Mouse (Mus musculus): Measurements from ENCODE around the gene Gstz1. TPM values are rescaled to one million over a fixed set of nuclear protein-coding genes. Genes with fewer than 3 reads are reported as not detected.

The Gstz1 gene
- 1 to 10 TPM; 8.3 to 9.4 TPM for polyA plus RNA-seq (2017; shearing (Covaris generic))

DNA sequence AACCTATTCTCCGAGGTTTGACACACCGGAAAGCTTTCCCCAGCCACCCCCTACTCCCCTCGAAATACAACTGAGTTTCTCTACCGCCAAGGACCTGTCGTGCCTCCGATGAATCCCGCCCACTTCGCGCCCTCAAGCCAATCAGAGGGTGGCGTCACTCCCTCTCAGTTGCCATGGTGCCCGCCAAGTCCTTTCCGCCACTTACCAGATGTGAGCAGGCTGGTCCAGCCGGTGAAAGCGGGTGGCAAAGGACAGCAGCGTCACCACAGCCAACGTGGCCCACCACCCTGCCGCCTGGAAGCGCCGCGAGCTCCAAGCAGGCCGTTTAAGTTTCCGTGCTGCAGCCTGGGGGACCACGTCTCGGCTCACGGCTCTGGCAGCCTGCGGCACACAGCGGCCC lies at the start of gene Gstz1:
Gene Gstz1, plus strand, starts transcription at position 200 of the 400 bp plus-strand sequence.

DNA sequence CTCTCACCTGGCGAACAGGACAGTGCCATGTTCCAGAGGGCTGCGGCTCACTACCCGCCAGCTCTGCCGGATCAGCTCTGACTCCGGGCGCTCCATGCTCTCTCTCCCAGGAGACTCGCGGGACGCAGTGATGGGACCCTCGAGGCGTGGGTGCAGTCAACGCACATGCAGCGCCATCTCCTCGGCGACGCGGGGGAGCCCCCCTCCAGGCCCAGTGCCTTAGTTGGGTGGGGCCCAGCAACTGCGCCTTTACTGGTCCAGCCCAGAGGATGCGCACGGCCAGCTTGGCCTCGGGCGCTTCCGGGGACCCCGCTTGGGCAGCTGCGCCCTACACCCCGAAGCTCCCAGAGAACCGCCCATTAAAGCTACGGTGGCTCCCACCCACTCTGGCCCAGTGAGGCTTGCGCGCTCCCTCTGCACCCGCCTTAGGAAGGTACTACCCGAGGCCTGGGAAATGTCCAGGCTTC lies 44.8 kb upstream of the Gstz1 start, which contains the start of gene Ngb:
Gene Ngb, minus strand, starts transcription at position 375 of the 467 bp plus-strand sequence.

DNA sequence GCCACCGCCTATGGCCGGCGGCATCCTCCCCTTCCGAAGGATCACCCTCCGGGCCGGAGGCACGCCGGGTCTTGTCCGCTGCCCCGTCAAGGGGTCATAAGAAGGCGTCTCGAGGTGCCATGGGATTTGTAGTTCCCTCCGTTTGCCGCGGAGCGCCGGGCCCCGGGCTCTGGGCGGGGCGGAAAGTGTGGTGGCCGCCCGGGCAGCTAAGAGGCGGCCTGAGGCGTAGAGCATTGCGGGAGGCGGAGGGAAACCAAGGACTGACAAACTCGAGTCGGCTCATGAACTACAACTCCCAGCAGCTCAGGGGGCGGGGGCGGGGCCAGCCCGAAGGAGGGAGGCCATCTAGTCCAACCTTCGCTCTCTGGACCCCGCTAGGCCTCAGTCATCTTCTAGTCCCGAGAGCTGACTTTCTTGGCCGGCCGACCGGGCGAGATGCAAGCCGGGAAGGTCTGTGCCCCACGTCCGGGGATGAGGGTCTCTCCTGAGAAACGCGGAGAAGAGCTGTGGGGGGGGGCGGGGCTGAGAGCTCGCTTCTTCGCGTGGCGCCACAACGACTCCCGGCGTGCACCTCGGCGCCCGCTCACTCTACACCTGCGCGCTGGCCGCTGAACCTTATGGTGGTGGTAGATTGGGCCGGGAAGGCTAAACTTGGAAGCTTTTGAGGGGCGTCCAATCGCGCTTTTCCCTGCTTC lies 577 bp downstream of the Gstz1 start, which contains the start of gene Pomt2:
Gene Pomt2, minus strand, starts transcription at position 574 of the 695 bp plus-strand sequence.

DNA sequence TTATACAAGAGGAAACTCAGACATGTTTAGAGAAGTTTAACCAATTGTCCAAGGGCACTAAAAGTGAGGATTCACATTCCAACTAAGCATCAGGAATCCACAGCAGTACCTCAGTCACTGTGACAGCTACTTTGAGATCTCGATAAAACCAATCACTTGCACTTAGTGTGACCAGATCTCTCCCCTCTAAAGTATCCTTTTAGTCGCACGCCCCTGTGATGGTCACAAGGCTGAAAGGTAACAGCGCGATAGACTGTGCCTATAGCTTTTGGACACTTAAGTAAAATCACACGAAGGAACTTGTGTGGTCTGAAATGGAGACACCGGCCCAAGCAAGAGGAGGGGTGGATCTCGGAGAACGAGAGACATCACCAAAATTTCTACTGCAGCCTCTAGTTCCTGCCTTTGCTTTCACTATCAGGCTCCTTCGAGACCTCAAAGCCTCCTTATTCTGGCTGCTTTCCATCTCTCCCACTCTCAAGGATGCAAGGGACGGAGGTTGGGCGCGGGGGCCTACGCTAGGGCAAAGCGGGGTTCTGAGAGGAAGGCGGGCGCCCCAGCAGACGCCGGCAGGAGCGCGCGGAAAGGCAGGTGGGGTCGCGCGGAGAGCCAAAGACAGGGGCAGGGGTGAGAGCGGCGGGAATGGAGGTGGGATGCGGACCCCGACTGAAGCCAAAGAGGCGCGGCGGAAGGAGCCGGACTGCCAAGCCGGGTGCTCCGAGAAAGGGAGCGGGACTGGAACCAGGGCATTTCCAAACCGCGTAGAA lies 52.4 kb downstream of the Gstz1 start, which contains the start of gene Samd15:
Gene Samd15, plus strand, starts transcription at position 518 of the 767 bp plus-strand sequence.

DNA sequence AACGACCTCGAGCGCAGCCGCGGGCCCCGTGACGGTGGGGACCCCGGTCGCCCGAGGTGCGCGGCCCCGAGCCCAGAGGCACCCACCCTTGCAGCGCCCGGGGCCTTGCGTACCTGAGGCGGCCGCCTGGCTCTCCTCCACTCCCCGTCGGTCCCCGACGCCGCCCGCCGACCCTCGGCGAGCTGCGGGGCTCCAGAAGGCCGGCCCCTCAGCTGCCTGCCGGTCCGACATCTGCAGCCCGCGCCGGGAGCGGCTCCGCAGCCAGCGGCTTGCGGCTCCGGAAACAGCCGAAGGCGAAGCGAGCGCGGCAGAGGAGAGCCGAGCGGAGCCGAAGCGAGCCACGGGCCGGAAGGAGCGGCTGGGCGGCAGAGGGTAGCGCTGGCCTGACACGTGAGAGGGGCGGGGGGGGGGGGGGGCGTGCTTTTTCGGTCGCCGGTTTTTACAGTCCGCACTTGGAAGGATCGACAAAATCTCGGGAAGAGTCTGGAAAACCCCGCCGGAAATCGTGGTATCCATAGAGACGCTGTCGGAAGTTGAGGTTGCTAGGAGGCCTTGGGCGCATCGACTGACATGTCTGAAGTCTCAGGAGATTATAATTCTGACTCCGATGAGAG lies 53.1 kb downstream of the Gstz1 start, which contains the start of gene Tmed8:
Gene Tmed8, minus strand, starts transcription at position 482 of the 614 bp plus-strand sequence.

Other genes starting within 250 kb of the Gstz1 start
- 10 to 100 TPM; 13.9 to 26.6 TPM for gene Cipc, start 200.1 kb upstream of the Gstz1 start, polyA plus RNA-seq (2017; shearing (Covaris generic))
- under 1 TPM in 1 of 2 experiments, not detected in 1; 0.57 TPM for gene Zdhhc22, start 156.7 kb upstream of the Gstz1 start, polyA plus RNA-seq (2017; shearing (Covaris generic))
- gene Tmem63c, start 125.8 kb upstream of the Gstz1 start, polyA plus RNA-seq (2017; shearing (Covaris generic)) = under 1 TPM in 1 of 2 experiments, not detected in 1; 0.37 TPM
- under 1 TPM in 1 of 2 experiments, not detected in 1; 0.19 TPM for gene Ngb, start 44.6 kb upstream of the Gstz1 start, polyA plus RNA-seq (2017; shearing (Covaris generic))
- gene Pomt2, start 803 bp downstream of the Gstz1 start, polyA plus RNA-seq (2017; shearing (Covaris generic)) = 1 to 10 TPM; 2.0 to 2.8 TPM
- 1 to 10 TPM; 2.6 to 3.8 TPM for gene Samd15, start 52.6 kb downstream of the Gstz1 start, polyA plus RNA-seq (2017; shearing (Covaris generic))
- gene Tmed8, start 53.3 kb downstream of the Gstz1 start, polyA plus RNA-seq (2017; shearing (Covaris generic)) = 1 to 10 TPM; 3.6 to 7.5 TPM
- 1 to 10 TPM in 1 of 2 experiments, under 1 TPM in 1; 0.81 to 1.2 TPM for gene Noxred1, start 91.6 kb downstream of the Gstz1 start, polyA plus RNA-seq (2017; shearing (Covaris generic))
- gene Vipas39, start 119.1 kb downstream of the Gstz1 start, polyA plus RNA-seq (2017; shearing (Covaris generic)) = 10 to 100 TPM; 33.9 to 35.7 TPM
- gene Ahsa1, start 119.3 kb downstream of the Gstz1 start, polyA plus RNA-seq (2017; shearing (Covaris generic)) = 100 to 1,000 TPM; 159 to 164 TPM
- not detected for gene Ism2, start 152.5 kb downstream of the Gstz1 start, polyA plus RNA-seq (2017; shearing (Covaris generic))
- gene Sptlc2, start 241.2 kb downstream of the Gstz1 start, polyA plus RNA-seq (2017; shearing (Covaris generic)) = 100 to 1,000 TPM; 172 to 179 TPM